Mouse (Mus musculus) skeletal muscle tissue, adult 2 months (tissue): Measurements from ENCODE around the gene Acox3.
"Not testable (repeated sequence)": the region's sequence is repeated elsewhere in the genome, so short reads cannot be mapped to it uniquely, and the experiment has no call there.

Experiments
- DNase-seq: peaks from one replicate; pipeline ENCODE4 v3.0.0-alpha.2; 2012; ENCODE audit warnings: low read depth, low spot score

Gene Acox3

GRCm38 (mm10) chr5:35576409-35577020 lies 6.3 kb upstream of the Acox3 start:
- no peak for DNase-seq

DNA sequence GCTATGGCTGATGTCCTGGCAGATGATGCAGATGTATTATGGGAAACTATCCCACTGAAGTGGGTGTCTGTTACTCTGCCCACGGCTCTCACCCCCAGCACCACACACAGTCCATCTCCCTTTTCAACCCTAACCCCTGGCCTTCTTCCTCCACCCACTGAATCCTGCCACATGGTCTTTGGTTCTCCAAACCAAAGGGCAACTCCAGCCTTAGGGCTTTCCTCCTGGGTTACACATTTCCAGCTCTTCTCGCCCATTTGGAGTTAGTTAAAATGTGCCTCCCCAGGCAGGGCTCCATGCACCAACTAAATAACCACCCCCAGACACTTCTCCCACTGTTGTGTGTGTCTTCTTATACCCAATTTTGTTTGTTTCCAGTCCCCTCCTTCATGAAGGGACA lies 4.4 kb upstream of the Acox3 start:
- no peak for DNase-seq

DNA sequence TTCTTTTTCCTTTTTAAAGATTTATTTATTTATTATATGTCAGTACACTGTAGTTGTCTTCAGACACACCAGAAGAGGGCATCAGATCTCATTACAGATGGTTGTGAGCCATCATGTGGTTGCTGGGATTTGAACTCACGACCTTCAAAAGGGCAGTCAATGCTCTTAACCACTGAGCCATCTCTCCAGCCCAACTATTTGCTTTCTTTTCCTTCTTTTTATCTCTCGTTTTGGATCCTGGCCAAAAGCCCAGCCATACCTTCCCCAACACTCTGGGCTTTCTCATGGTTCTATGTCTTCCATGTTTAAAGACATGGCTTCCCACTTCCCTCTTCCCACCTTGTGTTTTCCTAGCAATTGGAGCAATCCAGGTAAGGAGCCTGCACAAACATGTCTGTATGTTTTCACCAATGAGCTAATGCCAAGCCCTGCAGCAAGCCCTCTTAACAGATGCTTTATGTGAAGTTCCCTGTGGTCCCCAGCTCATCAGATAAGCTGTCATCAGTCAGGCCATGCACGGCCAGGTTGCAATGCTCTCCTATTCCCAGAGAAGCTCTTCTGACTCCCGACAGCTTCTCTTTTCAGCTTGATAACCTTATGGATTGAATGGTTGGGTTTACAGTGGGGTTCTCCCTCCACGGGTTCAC lies 3.5 kb upstream of the Acox3 start:
- DNase-seq = no peak

DNA sequence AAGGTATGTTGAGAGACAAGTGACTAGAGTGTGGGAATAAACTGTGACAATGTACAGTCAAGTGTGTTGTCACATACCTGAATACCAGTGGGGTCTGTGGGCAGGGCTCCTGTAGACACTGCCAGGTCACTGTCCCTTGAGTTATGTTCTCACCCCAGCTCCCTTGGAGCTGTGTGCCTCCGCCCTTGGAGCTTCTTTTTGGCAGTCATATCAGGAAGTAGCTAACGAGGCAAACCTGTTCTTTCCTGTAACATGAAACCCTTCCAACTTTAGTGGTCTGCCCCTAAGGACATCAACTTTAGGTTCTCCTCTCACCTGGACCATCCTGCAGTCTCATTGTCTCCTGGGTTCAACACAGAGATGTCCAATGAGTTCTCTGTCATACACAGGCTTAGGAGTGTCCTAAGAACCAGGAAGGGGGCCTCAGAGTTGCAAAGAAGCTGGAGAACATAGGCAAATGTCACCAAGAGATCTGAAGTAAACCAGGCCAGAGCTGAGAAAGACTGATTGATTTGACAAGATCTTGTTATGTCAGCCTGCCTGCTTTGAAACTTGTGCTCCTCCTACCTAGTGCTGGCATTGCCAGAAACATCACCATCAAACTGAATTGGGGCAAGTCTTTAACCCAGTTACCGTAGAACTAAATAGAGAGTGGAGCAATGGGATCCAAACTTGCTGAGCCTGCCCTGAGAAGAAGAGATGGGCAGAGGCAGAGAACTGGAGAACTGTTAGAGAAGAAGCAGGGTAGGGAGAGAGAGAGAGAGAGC lies 2.5 kb upstream of the Acox3 start:
- no peak for DNase-seq

- DNase-seq = peak; percentile 19
Measured at GRCm38 (mm10) chr5:35583221-35583783, 462 bp downstream of the Acox3 start.

DNA sequence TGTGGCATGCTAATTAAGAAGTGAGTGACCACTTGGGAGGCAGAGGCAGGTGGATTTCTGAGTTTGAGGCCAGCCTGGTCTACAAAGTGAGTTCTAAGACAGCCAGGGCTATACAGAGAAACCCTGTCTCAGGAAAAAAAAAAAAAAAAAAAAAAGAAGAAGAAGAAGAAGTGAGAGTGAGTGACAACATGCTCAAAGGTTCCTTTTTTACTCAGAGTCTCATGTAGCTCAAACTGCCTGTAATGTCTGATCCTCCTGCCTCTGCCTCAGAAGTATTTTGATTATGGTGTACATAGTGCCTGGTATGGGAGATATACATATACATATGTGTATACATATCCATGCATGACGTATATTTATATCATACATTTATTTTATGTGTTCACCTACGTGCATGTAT lies 1.4 kb downstream of the Acox3 start:
- not testable (repeated sequence) for DNase-seq

- no peak for DNase-seq
Measured at GRCm38 (mm10) chr5:35591497-35591896, 8.7 kb downstream of the Acox3 start.

- no peak for DNase-seq
Measured at GRCm38 (mm10) chr5:35592081-35592736, 9.4 kb downstream of the Acox3 start.

GRCm38 (mm10) chr5:35592824-35593223 lies 10.0 kb downstream of the Acox3 start:
- no peak for DNase-seq

GRCm38 (mm10) chr5:35593272-35593671 lies 10.4 kb downstream of the Acox3 start:
- no peak for DNase-seq

DNA sequence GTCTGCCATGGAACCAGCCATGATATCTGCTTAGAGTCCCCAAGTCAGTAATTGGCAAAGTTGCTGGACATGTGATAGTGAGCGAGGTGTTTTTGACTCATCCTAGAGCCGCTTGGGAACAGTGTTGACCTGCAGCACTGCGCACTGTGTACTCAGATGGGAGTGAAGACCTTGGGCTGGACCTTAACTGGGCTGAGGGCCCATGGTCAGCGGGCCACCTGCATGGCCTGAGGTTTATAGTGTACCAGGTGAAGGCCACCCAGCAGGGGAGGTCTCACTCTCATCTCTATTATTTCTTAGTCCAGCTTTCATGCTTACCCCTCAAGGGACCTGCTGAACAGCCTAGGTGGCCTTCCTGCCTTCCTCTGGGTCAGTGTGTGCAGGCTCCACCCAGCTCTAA lies 11.9 kb downstream of the Acox3 start:
- no peak for DNase-seq

DNA sequence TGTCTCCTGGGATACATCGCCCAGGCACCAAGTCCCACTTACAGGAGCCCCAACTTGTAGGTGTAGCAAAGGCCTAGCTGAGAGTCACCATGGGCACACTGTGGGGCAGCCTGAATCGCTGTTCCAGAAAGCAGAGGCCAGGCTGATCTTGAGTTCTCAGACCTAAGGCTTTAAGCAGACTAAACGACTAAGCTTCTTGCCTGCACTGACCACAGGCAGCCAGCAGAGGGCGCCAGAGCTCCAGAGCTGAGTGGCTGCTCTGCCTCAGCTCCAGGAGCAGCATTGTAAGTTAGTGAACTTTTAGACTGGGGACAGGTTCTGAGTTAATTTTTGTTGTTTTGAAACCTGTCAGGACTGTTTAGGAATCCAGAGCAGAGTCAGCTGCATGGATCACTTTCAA lies 12.9 kb downstream of the Acox3 start:
- DNase-seq = peak; percentile 84

- DNase-seq = no peak
Measured at GRCm38 (mm10) chr5:35596169-35597160, 13.6 kb downstream of the Acox3 start.

GRCm38 (mm10) chr5:35600233-35600632 lies 17.4 kb downstream of the Acox3 start:
- peak; percentile 69 for DNase-seq

DNA sequence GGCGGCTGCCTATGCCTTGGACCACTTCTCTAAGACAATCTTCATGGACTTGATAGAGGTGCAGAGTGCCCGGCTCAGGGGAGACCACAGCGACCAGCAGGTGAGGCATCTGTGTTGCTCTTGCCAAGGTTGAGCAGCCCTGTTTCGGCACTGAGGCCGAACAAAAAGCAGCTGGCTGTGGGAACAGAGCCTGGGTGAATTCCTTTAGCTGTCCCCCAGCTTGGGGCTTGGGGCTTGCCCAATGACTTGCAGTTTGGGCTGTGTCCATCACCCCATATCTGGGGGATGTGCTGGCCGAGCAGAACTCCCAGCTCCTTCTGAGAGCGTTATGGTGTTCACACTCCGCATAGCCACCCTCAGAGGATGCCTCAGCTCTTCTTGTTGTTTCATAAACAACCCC lies 18.7 kb downstream of the Acox3 start:
- DNase-seq = no peak

DNA sequence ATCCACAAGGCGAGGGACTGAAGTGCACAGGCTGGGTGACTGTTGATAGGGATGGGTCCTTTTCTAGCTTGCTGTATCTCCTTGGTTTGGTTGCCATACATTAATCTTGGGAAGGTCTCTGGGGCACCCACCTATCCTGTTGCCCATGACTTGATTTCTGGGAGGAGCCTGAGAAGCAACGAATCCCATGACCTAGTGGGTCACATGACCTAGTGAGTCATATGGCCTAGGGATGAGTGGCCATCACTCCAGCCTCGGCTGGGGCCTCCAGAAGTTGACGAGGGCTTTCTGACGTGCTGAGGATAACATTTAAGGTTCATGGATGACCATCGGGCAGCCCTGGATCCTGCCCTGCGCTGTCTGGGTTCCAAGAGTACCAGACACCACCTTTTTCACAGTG lies 22.5 kb downstream of the Acox3 start:
- no peak for DNase-seq

- no peak for DNase-seq
Measured at GRCm38 (mm10) chr5:35606800-35607199, 24.0 kb downstream of the Acox3 start.

- no peak for DNase-seq
Measured at GRCm38 (mm10) chr5:35607784-35608183, 24.9 kb downstream of the Acox3 start.

DNA sequence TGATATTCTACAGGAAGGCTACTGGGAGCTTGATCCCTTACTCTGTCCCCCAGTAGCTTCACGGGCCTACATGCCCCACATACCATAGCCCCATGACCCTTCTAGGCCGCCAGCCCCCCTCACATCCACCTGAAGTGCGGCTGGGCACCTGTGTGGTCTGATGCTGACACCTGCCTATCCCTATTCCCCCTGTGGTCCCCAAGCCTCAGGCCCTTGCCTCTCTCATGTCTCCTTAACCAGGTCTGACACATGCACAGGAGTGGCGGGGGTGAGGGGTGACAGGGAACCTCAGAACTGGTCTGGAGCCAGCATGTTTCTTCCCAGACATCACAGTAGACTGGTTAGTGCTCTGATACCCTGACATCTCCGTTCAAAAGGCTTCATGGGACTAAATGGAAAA lies 25.7 kb downstream of the Acox3 start:
- no peak for DNase-seq

- peak; percentile 88 for DNase-seq
Measured at GRCm38 (mm10) chr5:35609381-35609780, 26.5 kb downstream of the Acox3 start.

DNA sequence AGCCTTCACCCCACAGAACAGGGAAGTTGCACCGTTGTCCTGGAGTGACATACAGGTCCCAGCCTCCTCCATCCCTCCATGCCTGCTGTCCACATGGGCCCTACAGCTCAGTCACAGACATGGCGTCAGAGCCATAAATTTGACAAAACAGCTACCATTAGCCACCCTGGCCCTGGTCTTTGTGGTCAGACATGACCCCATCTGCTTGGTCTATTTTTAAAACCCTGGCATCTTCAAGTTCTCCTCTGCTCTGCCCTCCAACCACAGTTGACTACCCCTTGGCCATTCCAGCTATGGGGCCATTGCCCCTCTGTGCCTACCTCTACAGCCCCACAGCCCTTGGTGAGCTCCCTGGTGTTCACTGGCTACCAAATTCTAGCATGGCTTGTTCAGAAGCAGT lies 27.1 kb downstream of the Acox3 start:
- DNase-seq = no peak
